Mouse (Mus musculus): ENCODE measurements around the gene Gm5460.

The Gm5460 gene

DNA sequence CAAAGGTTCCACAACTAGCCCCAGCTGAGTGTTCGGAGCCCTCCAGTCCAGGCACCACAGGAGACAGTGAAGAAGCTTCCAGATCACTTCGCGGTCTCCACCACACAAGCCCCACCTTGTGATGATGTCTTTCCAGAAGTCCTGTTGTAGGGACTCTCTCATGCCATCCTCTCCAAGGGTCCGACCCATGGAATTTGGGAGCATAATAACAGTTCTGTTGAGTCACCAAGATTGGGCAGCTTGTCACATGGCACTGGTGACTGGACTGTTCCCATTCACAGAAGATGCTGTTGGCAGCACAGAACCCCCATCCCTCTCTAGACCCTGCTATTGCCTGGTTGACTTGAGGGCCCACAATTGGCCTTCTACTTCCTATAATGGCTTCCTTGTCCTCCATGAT lies at the start of gene Gm5460:
Gm5460 (plus strand) TSS at position 378 of the 400 bp plus-strand sequence.
- no peak for DNase-seq (ENCODE audit: extremely low spot score)

DNA sequence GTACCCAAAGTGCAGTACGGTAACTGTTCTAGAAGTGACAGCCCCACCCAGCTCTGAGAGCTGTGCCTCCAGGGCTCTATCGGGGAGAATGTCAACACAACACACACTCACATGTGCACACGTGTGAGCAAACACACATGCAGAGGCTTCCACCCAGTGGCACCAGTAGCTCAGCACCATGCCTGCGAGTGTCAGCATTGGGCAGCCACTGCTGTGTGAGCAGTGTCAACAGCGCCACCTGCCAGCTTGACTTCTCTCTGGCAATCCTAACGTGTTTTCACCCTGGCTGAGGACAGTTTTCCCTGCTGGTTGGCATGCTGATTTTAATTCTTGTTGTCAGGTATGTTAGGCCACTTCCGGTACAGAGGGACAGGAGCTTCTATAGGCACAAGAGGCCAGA lies 43.9 kb upstream of the Gm5460 start:
- peak; percentile 24 for DNase-seq (ENCODE audit: extremely low spot score)

DNA sequence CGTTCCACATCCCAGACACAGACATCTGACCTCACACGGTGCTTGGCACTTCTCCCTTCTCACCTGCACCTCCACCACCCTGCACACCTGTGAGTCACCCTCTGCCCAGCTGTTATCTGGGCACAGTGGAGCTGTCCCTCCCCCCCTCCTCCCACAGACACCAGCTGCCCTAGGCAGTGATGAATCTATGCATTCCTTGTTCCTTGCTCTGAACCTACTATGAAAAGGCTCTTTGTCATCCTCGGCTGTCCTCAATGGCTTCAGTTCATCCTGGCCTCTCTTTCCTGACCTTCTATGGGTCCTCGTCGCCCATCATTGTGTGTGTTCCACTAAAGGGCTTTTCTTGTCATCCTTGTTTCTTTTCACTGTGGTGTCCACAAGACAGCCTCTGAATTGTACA lies 41.8 kb upstream of the Gm5460 start:
- DNase-seq (ENCODE audit: extremely low spot score), result no peak

DNA sequence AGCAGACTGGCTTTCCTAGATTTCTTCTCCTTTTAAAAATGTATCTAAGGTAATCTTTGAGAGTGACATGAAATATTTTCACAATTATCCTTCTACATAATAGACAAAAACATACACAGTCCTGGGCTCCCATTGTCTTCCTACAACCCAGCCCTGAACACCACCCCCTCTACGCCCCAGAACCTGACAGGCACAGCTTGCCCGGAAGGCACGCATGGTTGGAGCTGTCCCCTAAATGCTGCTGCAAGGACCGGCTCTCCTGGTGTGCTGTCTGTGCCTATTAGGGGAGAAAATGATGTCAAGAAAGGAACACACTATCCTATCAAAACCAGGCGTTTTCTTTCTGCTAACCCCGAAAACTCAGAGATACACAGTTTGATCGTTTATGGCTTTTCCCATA lies 38.8 kb upstream of the Gm5460 start:
- DNase-seq (ENCODE audit: extremely low spot score), result no peak

DNA sequence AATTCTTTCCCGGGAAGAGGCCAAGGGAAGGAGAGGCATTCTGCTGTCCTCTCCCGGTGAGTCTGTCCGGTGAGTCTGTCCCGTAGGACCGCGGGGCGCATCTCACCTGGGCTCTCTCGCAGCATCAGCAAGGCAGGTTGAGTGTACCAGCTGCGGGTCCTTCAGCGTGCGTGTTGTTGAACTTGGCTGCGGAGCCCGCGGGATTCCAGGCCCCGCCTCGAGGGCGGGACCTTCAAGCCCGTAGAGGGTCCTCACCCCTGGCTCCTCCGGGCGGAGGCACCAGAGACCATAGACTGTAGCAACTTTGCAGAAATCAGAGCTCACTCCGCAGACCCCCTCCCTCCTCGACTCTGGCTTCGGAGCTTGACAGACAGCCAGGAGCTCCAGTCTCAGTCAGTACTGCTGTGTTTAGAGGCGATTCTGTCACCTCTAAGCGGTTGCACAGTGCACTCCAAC lies 37.9 kb upstream of the Gm5460 start, which contains the start of gene Zfp488:
Zfp488 (minus strand) TSS at position 161 of the 456 bp plus-strand sequence.
- peak; percentile 39 for DNase-seq (ENCODE audit: extremely low spot score)

DNA sequence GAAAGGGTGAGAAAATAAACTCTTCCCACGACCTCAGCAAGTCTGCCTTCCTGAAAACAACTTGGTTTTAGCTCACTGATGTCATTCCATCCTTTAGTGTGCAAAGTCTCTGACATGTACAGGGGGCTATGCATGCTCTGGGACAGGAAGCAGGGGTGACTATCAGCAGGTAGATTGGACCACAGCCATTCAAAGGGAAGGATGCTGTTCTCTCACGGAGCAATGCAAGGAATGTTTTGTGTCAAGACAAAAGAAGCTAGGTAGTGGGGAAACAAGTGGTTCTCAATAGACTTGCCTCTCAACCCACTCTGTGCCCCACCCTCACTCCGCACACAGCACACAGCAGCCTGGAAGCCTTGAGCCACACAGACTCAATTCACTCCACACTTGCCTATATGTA lies 27.4 kb upstream of the Gm5460 start:
- DNase-seq (ENCODE audit: extremely low spot score), result no peak

DNA sequence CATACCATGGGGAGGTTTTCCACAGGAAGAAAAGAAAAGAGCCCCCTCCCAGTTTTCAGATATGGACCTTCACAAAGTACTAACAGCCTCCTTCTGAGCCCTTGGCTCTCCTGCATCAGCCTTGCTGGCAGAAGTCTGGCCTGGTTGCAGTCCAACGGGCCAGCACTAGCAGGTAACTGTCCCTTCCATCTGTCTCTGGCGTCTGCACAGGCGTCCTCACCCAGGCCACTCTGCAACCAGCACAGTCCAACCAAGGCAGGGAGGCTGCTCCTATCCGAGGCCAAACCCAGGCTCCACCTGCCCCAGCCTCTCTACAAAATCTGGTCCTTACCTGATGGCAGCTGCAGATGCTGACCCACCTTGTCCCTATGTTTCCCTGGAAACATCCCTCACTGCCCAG lies 24.6 kb upstream of the Gm5460 start:
- DNase-seq (ENCODE audit: extremely low spot score), result no peak

DNA sequence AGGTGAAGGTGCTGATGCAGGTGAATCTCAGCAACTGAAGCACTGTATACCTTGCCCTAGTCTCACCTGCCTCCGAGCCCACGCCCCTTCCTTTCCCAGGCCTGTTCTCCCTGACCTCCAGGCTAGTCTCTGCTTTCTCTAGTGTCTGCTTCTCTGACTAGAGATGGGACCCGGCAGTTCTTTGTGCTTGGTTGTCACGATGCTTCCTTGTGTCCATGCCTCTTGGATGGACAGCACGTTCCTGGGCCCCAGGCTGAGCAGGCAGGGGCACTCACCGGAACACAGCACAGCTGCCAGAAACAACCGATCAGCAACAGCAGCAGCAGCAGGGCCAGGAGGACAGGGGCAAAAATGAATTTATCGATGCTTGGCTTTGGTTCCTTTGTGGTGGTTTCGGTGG lies 23.5 kb upstream of the Gm5460 start:
- DNase-seq (ENCODE audit: extremely low spot score), result no peak

DNA sequence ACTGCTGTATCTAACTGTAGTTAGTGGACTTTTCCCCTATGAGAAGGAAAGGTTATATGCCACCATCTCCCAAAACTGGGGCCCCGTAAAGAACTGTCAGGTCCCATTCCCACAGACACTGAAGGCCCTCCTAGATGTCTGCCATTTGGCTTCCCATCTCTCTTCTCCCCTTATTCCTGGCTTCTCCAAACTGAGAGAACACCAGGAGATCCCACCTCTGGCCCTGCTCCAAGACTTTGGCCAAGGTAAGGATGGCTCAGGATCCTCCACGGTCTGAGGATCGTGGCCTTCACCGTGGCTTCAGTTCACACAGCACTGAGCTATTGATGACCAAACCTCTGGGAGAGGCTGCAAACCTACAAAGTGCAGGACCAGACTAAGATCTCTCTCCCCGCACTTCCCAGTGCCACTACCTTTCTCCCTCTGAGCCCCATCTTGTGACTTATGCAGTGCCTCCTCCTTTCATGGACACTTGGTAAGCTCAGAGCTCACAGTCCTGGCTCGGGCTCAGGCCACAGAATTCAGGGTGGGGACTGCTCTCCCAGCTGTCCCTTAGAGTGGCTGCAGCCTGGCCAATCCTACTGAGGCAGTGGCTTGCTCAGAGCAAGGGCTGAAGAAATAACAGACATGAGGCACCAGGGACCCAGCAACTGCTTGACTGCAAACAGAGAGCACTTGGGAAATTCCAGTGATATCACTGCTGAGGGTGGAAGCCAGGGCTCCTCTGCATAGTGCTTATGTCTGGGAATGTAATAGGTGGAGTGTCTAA lies 22.9 kb upstream of the Gm5460 start:
- DNase-seq (ENCODE audit: extremely low spot score), result no peak

DNA sequence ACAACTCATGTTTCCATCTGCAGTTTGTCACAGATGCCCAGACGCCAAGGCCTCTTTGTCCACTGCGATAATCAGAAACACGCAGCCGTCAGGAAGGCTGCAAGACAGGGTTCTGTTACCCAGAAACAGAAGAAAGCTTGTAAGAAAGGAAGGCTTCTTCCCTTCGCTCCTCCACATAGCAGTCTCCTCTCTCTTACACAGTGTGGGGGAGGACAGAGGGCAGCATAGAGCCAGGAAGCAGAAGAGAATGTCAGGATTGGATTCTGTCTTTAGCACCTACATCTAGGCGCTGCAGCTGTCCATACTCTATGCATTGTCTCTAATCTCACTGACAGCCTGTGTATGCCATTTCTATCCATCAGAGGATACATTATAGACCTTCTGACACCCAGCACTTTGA lies 19.1 kb upstream of the Gm5460 start:
- DNase-seq (ENCODE audit: extremely low spot score), result no peak

DNA sequence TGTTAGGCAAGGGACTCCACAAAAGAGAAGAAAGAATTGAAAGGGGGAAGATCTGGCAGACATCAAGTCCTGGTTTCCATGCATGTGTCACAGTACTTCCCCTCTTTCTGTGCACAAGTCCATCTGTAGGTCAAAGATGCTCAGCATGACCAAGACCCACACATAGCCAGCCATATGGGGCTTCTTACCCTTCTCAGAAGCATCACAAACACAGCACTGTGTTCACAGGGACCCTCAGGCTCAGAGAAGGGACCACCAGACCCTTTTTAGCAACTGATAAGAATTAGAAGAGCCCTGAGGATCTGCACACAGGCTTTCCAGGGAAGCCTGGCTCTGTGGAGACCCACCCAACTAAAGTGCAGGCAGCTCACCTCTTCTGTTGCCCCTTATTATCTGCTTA lies 16.5 kb upstream of the Gm5460 start:
- no peak for DNase-seq (ENCODE audit: extremely low spot score)

DNA sequence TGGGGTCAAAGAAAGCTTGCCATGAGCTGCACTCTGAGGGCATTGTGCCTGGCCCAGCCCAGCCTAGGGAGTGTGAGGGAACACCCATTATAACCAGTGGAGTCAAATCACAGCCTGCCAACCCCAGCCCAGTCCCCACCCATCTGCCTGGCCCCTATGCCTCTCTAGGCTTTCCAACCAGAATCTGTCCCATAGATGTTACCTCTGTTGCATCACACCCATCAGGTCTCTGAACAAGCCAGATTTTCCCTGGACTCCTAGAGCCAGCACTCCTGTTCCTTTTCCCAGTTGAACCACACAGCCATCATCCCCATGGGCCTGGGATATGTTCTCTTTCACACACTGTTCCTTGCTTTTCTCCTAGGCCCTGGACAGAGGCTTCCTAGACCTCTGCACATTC lies 15.1 kb upstream of the Gm5460 start:
- DNase-seq (ENCODE audit: extremely low spot score), result no peak

DNA sequence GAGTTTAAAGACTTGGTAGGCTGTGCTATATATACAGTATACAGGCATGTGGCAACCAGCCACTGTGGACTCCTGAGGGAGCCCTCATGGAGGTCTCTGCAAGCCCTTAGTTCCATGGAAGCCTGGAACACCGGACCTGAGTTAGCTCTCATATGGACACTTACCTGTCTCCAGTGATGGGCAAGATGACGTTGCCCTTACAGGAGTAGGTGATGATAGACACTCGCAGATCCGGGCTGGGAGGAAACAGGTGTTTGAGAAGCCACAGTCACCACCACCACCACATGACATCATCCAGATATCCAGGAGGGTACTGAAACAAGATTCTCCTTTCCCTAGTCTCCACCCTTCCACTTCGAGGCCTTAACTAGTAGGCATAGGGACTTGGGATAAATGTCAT lies 14.2 kb upstream of the Gm5460 start:
- no peak for DNase-seq (ENCODE audit: extremely low spot score)

DNA sequence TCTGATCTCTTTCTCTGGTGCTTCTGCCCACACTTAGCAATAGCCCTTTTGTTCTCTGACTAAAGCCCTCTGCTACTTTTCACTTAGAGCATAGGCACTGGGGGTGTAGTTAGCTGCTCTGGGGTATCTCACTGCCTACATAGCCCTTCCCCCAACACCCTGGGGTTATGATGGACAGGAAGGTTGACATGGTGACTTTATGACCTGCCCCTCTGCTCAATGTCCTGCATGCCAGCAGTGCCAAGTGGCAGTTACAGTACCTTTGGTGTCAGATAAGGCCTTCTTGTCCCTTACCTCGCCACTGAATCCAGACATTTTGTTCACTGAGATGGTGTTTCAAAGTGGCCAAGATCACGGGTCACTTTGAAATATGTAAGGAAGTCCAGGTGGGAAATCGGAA lies 1.5 kb upstream of the Gm5460 start, which contains the start of gene Gm30083:
Gm30083 (minus strand) TSS at position 120 of the 400 bp plus-strand sequence.
- no peak for DNase-seq (ENCODE audit: extremely low spot score)

DNA sequence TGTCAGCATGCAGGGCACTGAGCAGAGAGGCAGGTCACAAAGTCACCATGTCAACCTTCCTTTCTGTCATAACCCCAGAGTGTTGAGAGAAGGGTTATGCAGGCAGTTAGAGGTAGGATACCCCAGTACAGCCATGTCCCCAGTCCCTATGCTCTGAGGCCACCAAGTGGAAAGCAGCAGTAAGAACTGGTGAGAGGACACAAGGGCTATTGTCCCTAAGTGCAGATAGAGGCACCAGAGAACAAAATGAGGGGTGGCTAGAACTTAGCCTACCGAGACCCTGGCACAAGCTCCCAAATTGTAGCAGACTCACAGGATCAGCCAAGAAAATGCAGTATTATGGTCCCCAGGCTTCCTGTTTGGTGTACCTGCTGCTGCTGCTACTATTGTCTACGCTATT lies 380 bp downstream of the Gm5460 start:
- no peak for DNase-seq (ENCODE audit: extremely low spot score)

DNA sequence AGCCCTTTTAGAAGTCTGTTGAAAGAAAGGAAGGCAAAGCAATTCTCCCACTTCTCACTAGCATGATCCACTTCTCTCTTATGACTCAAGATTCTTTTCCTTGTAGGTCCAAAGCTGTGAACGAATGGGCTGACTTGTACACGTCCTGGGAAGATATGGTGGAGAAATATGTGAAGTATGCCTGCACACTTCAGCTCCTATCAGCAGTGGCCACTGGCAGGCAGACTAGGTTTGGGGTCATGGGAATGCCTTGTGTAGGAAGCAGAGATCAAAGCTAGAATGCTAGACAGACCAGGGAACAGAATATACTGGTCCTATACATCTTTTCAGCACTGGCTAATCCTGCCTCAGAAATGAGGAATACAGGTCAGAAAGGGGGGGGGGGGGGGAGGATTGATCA lies 10.2 kb downstream of the Gm5460 start:
- DNase-seq (ENCODE audit: extremely low spot score), result no peak

DNA sequence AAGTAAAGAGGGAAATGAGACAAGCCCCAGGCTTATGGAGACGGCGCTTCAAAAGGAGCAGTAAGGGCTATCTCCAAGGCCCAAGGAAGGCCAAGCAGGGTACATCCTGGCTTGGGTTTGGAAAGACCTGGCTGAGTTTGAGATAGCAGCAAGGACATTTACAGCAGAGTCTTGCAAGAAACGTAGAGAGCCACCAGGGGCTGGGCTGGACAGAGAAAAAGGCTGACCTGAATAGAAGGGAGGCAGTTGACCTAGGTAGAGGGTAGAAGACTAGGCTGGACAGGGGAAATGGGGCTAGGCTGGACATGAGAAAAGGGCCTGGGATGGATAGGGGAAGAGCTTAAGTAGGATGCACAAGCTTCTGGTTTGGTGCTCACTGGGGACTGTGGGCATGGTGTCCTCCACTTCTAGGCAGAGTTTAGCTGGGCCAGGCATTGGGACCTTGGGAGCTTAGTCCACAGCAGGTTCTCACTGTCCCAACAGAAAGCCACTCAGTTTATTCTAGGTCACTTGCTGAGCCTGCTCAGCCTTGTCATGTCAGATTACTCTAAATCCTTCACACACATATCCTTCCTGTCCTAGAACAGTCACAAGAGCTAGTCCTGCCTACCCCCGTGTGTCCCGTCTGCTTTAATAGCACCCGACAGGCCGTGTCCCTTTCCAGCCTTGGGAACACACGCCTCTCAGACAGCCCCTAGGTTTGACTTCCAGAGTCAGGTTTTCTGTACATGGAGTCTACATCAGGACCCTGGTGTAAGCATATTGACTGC lies 17.5 kb downstream of the Gm5460 start:
- DNase-seq (ENCODE audit: extremely low spot score), result no peak

DNA sequence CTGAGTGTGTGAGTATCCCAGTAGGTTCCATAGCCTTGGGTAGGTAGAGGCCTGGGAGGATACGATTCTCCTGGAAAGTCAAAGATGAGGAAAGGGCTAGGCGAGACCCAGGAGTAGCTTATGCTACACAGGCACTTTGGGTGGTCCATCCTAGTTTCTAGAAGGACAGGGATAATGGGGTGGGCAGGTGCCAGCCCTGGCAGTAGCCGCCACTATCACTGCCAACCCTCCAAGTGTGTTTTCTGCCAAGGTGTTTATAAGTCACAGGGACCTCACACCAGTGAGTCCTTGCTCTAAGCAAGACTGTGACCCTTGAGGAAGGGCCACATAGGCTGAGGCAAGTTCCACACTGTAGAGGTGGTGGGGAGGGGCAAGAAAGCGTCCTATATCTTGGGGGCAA lies 24.7 kb downstream of the Gm5460 start:
- DNase-seq (ENCODE audit: extremely low spot score), result no peak

DNA sequence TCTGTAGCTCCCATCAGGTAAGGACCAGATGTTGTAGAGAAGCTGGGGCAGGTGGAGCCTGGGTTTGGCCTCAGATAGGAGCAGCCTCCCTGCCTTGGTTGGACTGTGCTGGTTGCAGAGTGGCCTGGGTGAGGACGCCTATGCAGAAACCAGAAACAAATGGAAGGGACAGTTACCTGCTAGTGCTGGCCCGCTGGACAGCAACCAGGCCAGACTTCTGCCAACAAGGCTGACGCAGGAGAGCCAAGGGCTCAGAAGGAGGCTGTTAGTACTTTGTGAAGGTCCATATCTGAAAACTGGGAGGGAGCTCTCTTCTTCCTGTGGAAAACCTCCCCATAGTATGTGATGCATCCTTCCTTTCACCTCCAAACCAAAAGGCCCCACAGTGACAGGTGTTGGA lies 26.8 kb downstream of the Gm5460 start:
- DNase-seq (ENCODE audit: extremely low spot score), result no peak

DNA sequence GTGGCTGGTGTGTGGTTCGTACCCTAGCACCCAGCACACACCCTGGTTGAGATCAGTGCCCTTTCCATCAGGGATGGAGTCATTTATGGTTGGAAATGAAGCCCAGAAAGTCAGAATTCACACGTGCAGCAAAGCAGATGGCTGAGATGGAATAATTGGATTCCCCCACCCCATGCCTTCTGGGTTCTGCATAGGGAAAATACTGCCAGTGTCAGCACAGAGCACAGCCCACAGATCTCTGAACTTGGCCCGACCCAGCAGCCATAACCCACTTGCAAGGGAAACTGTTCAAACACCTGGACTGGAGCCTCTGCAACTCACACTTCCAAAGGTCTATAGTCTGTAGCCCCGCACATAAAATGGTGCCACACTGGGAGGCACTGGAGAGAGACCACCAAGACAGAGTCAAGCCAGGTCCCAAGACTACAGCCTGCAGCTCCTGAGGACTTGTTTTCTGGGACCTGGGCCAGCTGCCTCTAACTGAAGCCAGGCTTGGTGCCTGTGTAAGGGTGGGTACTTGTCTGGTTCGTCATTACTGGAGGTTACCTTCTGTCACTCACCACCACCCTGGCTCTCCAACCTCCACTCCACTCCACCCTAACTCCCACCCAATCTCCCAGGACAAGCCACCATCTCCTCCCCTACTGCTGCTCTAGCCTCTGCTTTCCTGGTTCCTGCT lies 33.7 kb downstream of the Gm5460 start:
- no peak for DNase-seq (ENCODE audit: extremely low spot score)

DNA sequence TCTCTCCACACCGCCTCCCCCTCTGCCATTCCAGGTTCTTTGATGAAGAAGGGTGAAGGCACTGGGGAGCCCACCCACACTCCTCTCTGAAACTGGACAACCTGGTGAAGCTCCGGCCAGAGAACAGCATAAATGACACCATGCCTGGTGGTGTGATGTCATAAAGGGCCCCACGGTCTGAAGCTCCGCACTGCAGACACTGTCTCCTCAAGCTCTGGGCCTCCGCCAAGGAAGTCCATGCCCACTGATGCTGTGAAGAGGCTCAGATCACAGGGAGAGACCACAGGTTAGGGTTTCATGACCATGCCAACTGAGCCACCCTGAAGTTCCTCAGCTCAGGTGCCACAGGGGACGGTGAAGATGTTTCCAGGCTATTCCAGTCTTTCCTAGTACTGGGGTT lies 36.0 kb downstream of the Gm5460 start, which contains the start of gene Antxrl:
Antxrl (plus strand) TSS at position 192 of the 400 bp plus-strand sequence.
- DNase-seq (ENCODE audit: extremely low spot score), result no peak

DNA sequence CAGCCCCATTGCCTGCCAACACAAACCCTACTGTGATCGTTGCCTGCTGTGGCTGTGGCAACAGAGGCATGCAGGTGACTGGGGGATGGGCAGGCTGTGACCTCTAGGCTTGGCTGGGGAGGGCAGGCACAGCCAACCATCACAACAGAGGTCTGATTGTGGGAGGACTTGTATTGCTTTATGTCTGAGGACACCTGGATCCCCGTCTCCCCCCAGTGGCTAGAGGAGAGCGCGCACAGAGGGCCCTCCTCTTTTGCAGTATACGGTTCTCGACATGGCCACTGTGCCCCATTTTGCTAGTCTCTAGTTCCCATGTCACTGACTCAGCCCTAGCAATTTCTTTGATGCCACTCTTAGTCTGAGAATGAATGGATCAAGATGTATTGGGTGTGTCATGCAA lies 55.1 kb downstream of the Gm5460 start:
- peak; percentile 2 for DNase-seq (ENCODE audit: extremely low spot score)

Data from embryo, embryonic 9.5 days (tissue).